Mouse (Mus musculus) midbrain, embryonic 16.5 days (tissue): ENCODE results near the gene Pde4d. TPM values are rescaled to one million over a fixed set of nuclear protein-coding genes. Genes with fewer than 3 reads are reported as not detected.

Experiments used
- ATAC-seq: fragments of 200-750 bp; cut with Nextera tagmentation; 2 replicates; pipeline ENCODE4 v1.8.0; 2017; ENCODE audit warnings: moderate TSS enrichment
- H3K27ac ChIP-seq: fragments of 300-500 bp; sonication (generic); 2 replicates; pipeline ENCODE4 v1.5.1; 2014; ENCODE audit warnings: mild to moderate bottlenecking, low read length, mixed read lengths
- H3K27me3 ChIP-seq: fragments of 300-500 bp; sonication (generic); 2 replicates; pipeline ENCODE4 v1.6.1; 2014; ENCODE audit warnings: low read depth, low read length, mixed read lengths; ENCODE audit not compliant: control insufficient read depth, insufficient read depth
- H3K36me3 ChIP-seq: fragments of 300-500 bp; sonication (generic); 2 replicates; pipeline ENCODE4 v1.6.1; 2014; ENCODE audit warnings: mild to moderate bottlenecking, low read length, moderate library complexity, mixed read lengths; ENCODE audit not compliant: control insufficient read depth, insufficient read depth
- H3K4me1 ChIP-seq: fragments of 300-500 bp; sonication (generic); 2 replicates; pipeline ENCODE4 v1.6.1; 2014; ENCODE audit warnings: mild to moderate bottlenecking, low read length, mixed read lengths; ENCODE audit not compliant: control insufficient read depth, insufficient read depth
- H3K4me2 ChIP-seq: fragments of 300-500 bp; sonication (generic); 2 replicates; pipeline ENCODE4 v1.6.1; 2014; ENCODE audit warnings: mild to moderate bottlenecking, low read length, mixed read lengths
- H3K4me3 ChIP-seq: fragments of 300-500 bp; sonication (generic); 2 replicates; pipeline ENCODE4 v1.5.1; 2014; ENCODE audit warnings: low read depth, mild to moderate bottlenecking, low read length, moderate library complexity, mixed read lengths
- H3K9ac ChIP-seq: fragments of 300-500 bp; sonication (generic); 2 replicates; pipeline ENCODE4 v1.6.1; 2014; ENCODE audit warnings: low read depth, low read length, mixed read lengths
- H3K9me3 ChIP-seq: fragments of 300-500 bp; sonication (generic); replicated peaks from 2 replicates; pipeline ENCODE4 v1.6.1; 2014; ENCODE audit warnings: mild to moderate bottlenecking, low read length, mixed read lengths; ENCODE audit not compliant: control insufficient read depth, poor library complexity, severe bottlenecking
- WGBS: fragments of 180-500 bp; shearing (Covaris S2); extraction: QIAGEN DNeasy Blood & Tissue Kit; methylation state at CpG from one replicate; pipeline ENCODE4 v1.1.7; 2014; 5-methylcytosine and 5-hydroxymethylcytosine counted together
- polyA plus RNA-seq: library from polyadenylated mRNA; unstranded; fragments of >200 nt; fragmentation: Nextera tagmentation; extraction: Ambion mirVana; gene quantifications from 2 replicates; pipeline ENCODE4 v1.2.1, GENCODE M21; 2015

The Pde4d gene
- polyA plus RNA-seq, result 21.8 and 22.6 TPM in 2 replicates

- H3K4me3 ChIP-seq, result no peak within 1 kb of the TSS
- no peaks in the 10 kb centered on the region for H3K4me1 ChIP-seq
- H3K9ac ChIP-seq, result no peak within 1 kb of the TSS
- no peak within 1 kb of the TSS for H3K27ac ChIP-seq
- no peaks in the 10 kb centered on the region for H3K9me3 ChIP-seq
- H3K4me2 ChIP-seq, result no peak within 1 kb of the TSS
- no peaks in the 10 kb centered on the region for H3K36me3 ChIP-seq
- 56% methylated on average over 10 of the region's 10 CpGs for WGBS
- ATAC-seq, result no peak
- no peaks in the 10 kb centered on the region for H3K27me3 ChIP-seq
Observed at GRCm38 (mm10) chr13:108449116-108450097, at the start of gene Pde4d. TSS of gene Pde4d (plus strand) at chr13:108449948.

GRCm38 (mm10) chr13:108403197-108403596 lies 46.6 kb upstream of the Pde4d start:
- no peaks in the 10 kb centered on the region for H3K4me1 ChIP-seq
- H3K9ac ChIP-seq, result no peak overlapping the region
- WGBS, result 94% methylated on average over 5 of the region's 5 CpGs
- no peak overlapping the region for H3K27ac ChIP-seq
- H3K4me2 ChIP-seq, result no peak overlapping the region
- ATAC-seq, result no peak
- no peaks in the 10 kb centered on the region for H3K27me3 ChIP-seq
- H3K36me3 ChIP-seq, result no peaks in the 10 kb centered on the region
- no peak overlapping the region for H3K4me3 ChIP-seq
- H3K9me3 ChIP-seq, result no peaks in the 10 kb centered on the region

DNA sequence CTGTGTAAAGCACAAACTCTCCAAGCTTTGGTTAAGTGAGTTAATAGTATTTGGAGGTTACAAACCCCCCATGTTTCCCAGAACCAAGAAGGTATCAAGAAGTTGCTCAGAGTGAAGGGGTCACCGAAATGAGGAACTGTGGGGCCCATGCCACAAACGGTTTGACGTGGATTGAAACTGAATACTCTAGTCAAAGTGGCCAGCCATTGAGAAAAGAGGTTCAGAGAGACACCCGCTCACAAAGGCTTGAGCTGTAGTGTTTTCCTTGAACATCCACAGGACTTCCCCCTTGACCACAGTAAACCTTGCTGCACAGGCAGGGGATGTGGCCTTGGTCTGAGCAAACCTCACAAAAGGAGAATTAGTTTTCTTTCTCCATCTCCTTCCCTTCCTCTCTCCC lies 45.4 kb upstream of the Pde4d start:
- Histone ChIP-seq H3K4me1 (no peaks in the 10 kb centered on the region), H3K36me3 (no peaks in the 10 kb centered on the region), H3K4me3 (no peak overlapping the region), H3K9me3 (no peaks in the 10 kb centered on the region), H3K27me3 (no peaks in the 10 kb centered on the region), H3K9ac (no peak overlapping the region), H3K27ac (no peak overlapping the region), H3K4me2 (no peak overlapping the region)
- WGBS, result 89% methylated on average over 4 of the region's 4 CpGs
- ATAC-seq, result no peak

DNA sequence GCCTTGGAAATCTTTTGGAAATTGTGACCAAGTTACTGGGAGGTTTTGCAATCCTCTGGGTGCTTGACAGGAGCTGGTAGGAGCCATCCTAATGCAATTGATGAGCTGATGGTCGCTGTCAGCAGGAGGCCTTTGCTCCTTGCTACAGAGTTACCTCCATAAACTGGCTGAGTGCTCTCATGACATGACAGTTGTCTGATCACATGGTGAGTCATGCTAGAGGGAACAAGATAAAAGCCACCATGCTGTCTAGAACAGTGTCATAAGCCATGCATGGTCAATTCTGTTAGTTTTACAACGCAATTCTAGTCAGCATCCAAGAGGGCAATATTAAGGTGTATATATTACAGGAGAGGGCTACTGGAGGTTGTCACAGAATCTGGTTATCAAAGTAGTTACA lies 34.3 kb upstream of the Pde4d start:
- Histone ChIP-seq H3K27me3 (no peaks in the 10 kb centered on the region), H3K36me3 (no peaks in the 10 kb centered on the region), H3K4me3 (no peak overlapping the region), H3K4me1 (no peaks in the 10 kb centered on the region), H3K9ac (no peak overlapping the region), H3K4me2 (no peak overlapping the region), H3K9me3 (no peaks in the 10 kb centered on the region), H3K27ac (no peak overlapping the region)
- ATAC-seq, result no peak
- 68% methylated on average over 2 of the region's 2 CpGs for WGBS

GRCm38 (mm10) chr13:108418741-108419507 lies 30.8 kb upstream of the Pde4d start:
- Histone ChIP-seq H3K36me3 (no peaks in the 10 kb centered on the region), H3K27me3 (no peaks in the 10 kb centered on the region), H3K9me3 (no peaks in the 10 kb centered on the region), H3K9ac (no peak overlapping the region), H3K4me1 (no peaks in the 10 kb centered on the region), H3K4me3 (no peak overlapping the region), H3K4me2 (no peak overlapping the region), H3K27ac (no peak overlapping the region)
- ATAC-seq, result no peak
- 100% methylated on average over 1 of the region's 1 CpGs for WGBS

GRCm38 (mm10) chr13:108426322-108426721 lies 23.4 kb upstream of the Pde4d start:
- no peak overlapping the region for H3K4me2 ChIP-seq
- 54% methylated on average over 5 of the region's 5 CpGs for WGBS
- H3K9me3 ChIP-seq, result no peaks in the 10 kb centered on the region
- H3K27ac ChIP-seq, result no peak overlapping the region
- H3K9ac ChIP-seq, result no peak overlapping the region
- ATAC-seq, result no peak
- H3K27me3 ChIP-seq, result no peaks in the 10 kb centered on the region
- H3K4me3 ChIP-seq, result no peak overlapping the region
- H3K4me1 ChIP-seq, result no peaks in the 10 kb centered on the region
- H3K36me3 ChIP-seq, result no peaks in the 10 kb centered on the region

DNA sequence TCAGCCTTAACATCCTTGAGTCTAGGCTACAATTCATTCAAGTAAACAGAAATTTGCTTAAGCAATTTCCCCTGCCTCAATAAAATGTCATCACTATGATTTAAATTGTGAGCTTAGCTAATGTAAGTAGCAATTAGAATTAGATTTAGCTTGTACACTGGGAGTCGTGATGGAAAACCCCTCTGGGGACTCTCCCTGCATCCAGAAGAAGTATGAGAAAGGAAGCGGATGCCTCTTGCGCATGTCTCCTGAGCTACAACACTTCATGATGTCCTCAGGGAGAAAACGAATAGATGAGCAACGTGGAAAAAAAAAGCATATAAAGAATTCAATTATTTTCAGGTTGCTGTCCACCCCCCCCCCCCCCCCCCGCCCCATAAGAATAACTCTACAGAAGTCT lies 20.9 kb upstream of the Pde4d start:
- Histone ChIP-seq H3K27me3 (no peaks in the 10 kb centered on the region), H3K27ac (no peak overlapping the region), H3K4me1 (no peaks in the 10 kb centered on the region), H3K4me3 (no peak overlapping the region), H3K4me2 (no peak overlapping the region), H3K9ac (no peak overlapping the region), H3K9me3 (no peaks in the 10 kb centered on the region), H3K36me3 (no peaks in the 10 kb centered on the region)
- no peak for ATAC-seq
- 72% methylated on average over 6 of the region's 6 CpGs for WGBS

DNA sequence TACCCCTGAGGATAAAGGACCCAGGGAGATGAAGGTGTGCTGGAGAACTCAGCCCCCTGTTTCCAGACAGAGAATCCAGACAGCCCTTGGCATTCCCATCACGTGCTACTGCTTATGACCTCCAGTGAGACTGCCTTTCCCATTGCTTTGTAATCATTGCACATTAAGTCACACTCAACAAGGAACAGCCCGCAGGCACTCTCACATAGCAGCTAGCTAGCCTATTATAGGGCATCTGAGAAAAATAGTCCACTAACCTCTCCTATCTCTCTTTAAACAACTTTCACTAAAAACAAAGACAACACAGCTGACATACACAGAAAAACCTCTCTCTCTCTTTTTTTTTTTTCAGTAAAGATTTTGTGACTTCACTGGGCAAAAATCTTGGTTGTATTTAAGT lies 20.1 kb upstream of the Pde4d start:
- Histone ChIP-seq H3K27ac (no peak overlapping the region), H3K4me3 (no peak overlapping the region), H3K36me3 (no peaks in the 10 kb centered on the region), H3K4me2 (no peak overlapping the region), H3K27me3 (no peaks in the 10 kb centered on the region), H3K4me1 (no peaks in the 10 kb centered on the region), H3K9ac (no peak overlapping the region), H3K9me3 (no peaks in the 10 kb centered on the region)
- ATAC-seq, result no peak
- WGBS, result 65% methylated on average over 2 of the region's 2 CpGs

DNA sequence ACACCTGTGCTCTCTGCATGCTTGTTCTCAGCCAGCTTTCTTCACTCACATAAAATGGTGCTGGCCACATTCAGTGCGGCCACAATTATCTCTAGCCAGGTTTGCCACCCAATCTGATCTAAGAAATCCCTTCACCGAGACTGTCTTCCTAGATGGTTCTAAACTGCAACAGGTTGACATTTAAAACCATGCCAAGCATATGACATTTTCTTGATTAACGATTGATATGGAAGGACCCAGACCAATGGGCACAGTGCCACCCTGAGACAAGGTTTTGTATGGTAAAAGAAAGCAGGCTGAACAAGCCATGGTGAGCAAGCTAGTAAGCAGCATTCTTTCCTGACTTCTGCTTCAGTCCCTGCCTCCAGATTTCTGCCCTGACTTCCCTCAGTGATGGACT lies 18.0 kb upstream of the Pde4d start:
- H3K4me3 ChIP-seq, result no peak overlapping the region
- ATAC-seq, result no peak
- H3K9me3 ChIP-seq, result no peaks in the 10 kb centered on the region
- H3K4me2 ChIP-seq, result no peak overlapping the region
- H3K9ac ChIP-seq, result no peak overlapping the region
- no peaks in the 10 kb centered on the region for H3K27me3 ChIP-seq
- no peak overlapping the region for H3K27ac ChIP-seq
- no peaks in the 10 kb centered on the region for H3K4me1 ChIP-seq
- WGBS, result 96% methylated on average over 3 of the region's 3 CpGs
- H3K36me3 ChIP-seq, result no peaks in the 10 kb centered on the region
